Mouse (Mus musculus) natural killer cell, adult 2 months (primary cell): Measurements from ENCODE around the gene Pbld1.

Experiments used
- DNase-seq, 2 experiments: peaks; one replicate each; pipeline ENCODE4 v3.0.0; 2022; ENCODE audit warnings: low spot score in 2 of 2

Gene Pbld1

GRCm38 (mm10) chr10:63092616-63093550 lies 32.9 kb downstream of the Pbld1 start:
- no peak for DNase-seq

- DNase-seq = no peak
These were observed 36.8 kb downstream of the Pbld1 start for GRCm38 (mm10) chr10:63096757-63097156.

GRCm38 (mm10) chr10:63098191-63098590 lies 38.2 kb downstream of the Pbld1 start:
- DNase-seq = no peak

GRCm38 (mm10) chr10:63099521-63099920 lies 39.6 kb downstream of the Pbld1 start, which contains the start of gene Atoh7:
Gene Atoh7 (plus strand): TSS chr10:63099651.
- no peak for DNase-seq

- DNase-seq = no peak
These were observed 40.1 kb downstream of the Pbld1 start for GRCm38 (mm10) chr10:63099941-63100562.

GRCm38 (mm10) chr10:63100657-63101056 lies 40.7 kb downstream of the Pbld1 start:
- no peak for DNase-seq

- DNase-seq = no peak
These were observed 53.2 kb downstream of the Pbld1 start for GRCm38 (mm10) chr10:63113027-63113604.

- no peak for DNase-seq
These were observed 53.9 kb downstream of the Pbld1 start for GRCm38 (mm10) chr10:63113716-63114360.

- DNase-seq = no peak
These were observed 55.9 kb downstream of the Pbld1 start for GRCm38 (mm10) chr10:63115881-63116280.

GRCm38 (mm10) chr10:63116376-63116775 lies 56.4 kb downstream of the Pbld1 start:
- DNase-seq = no peak

- DNase-seq = no peak
These were observed 57.6 kb downstream of the Pbld1 start for GRCm38 (mm10) chr10:63117583-63117982.

GRCm38 (mm10) chr10:63119916-63120315 lies 60.0 kb downstream of the Pbld1 start:
- no peak for DNase-seq

GRCm38 (mm10) chr10:63121961-63122360 lies 62.0 kb downstream of the Pbld1 start:
- no peak for DNase-seq

GRCm38 (mm10) chr10:63122516-63122915 lies 62.6 kb downstream of the Pbld1 start:
- DNase-seq = no peak

- no peak for DNase-seq
These were observed 63.2 kb downstream of the Pbld1 start for GRCm38 (mm10) chr10:63123141-63123540.

- no peak for DNase-seq
These were observed 64.1 kb downstream of the Pbld1 start for GRCm38 (mm10) chr10:63124016-63124415.

- no peak for DNase-seq
These were observed 65.4 kb downstream of the Pbld1 start for GRCm38 (mm10) chr10:63125343-63125742.

- DNase-seq = no peak
These were observed 66.2 kb downstream of the Pbld1 start for GRCm38 (mm10) chr10:63126116-63126515.

- DNase-seq = no peak
These were observed 67.2 kb downstream of the Pbld1 start for GRCm38 (mm10) chr10:63127156-63127555.
